Mouse (Mus musculus) effector memory CD4-positive, alpha-beta T cell, adult 5 months (primary cell): ENCODE measurements around the gene Ppan. TPM values are rescaled to one million over a fixed set of nuclear protein-coding genes. Genes with fewer than 3 reads are reported as not detected.

ENCODE experiments used
- polyA plus RNA-seq: library from polyadenylated mRNA; unstranded; fragments of 100-300 nt; shearing (Covaris generic); gene quantifications from one replicate; pipeline ENCODE4 v1.2.1, GENCODE M21; 2017

The Ppan gene
- polyA plus RNA-seq = 122 TPM

DNA sequence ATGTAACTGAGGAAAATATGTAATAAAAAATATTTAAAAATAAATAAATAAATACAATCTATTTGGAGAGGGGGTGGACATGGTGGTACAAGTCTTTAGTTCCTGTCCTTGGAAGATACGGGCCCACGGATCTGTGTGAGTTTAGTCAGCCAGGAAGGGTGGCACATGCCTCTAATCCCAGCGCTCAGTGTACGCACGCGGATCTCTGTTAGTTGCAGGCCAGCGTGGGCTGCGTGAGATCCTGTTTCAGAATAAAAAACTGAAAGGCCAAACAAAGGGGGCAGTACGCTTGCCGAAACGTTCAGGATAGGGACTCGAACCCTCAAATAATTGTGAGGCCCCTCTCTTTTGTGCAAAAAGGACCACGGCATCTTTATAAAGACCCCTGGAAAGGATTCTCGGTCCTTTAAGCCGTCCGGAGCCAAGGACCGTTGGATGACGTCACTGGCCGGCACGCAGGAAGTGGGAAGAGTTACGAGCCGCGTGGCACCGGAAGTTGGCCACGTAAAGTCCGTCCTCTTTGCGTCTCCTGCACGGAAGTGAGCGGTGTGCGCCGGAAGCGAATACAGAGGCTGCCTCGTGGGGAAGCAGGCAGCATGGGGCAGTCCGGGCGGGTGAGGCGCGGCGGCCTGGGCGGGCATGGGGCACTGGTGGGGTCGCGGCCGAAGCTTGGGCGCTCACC is at the start of gene Ppan:
Gene Ppan (plus strand): TSS at position 472 of the 682 bp plus-strand sequence.

DNA sequence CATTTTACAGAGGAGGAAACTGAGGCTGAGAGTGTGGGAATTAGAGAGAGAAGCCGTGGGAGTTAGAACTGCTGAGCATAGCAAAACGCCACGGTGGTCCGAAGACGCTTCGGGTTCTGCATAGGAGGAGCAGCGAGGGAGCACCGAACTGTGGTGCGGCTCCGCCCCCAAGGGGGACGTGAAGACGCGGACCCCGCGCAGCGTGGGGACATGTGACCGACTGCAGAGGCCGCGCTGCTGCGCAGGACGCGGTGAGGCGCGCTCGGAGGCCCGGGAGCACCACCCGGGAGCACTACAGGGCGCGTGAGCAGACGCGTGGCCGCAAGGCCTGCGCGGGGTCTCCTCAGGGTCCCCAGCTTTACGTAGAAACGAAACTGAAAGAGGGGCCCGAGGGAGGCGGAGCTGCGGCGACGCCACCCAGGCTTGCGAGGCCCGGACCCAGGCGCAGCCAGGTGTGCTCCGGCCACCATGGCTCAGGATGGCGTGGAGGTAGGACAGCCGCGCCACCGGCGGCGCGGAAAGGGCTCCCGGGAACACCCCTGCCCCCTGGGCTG is 19.4 kb upstream of the Ppan start, which contains the start of gene A230050P20Rik:
Gene A230050P20Rik (plus strand): TSS at position 195 of the 554 bp plus-strand sequence.

DNA sequence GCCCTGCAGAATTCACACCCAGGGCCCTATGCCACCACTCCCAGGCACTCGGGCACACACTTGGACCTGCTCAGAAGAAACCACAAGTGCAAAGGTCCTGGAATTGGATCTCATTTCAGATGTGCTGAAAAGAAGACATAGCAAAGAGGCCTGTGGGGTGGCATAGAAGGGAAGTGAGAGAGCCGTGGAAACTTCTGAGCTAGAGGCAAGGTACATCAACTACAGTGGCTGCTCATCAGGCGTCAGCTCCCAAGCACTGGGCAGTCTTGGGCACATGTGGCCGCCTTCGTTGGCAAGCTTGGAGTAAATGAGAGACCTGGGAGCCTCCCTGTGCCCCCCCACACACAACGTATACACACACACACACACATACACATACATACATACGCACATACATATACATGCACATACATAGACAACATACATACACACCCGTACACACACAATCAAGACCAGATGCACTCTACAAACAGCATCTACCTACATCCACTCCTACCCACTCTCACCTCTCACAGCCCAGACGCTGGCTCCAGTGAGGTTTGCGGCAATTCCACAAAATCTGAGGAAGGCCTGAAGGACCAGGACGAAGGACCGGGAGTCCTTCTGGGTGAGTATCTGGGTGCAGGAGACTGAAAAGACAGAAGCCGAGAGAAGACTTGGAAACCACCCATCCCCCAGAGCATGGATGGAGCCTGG is 8.7 kb upstream of the Ppan start, which contains the start of gene Angptl6:
Gene Angptl6 (minus strand): TSS at position 631 of the 696 bp plus-strand sequence.

DNA sequence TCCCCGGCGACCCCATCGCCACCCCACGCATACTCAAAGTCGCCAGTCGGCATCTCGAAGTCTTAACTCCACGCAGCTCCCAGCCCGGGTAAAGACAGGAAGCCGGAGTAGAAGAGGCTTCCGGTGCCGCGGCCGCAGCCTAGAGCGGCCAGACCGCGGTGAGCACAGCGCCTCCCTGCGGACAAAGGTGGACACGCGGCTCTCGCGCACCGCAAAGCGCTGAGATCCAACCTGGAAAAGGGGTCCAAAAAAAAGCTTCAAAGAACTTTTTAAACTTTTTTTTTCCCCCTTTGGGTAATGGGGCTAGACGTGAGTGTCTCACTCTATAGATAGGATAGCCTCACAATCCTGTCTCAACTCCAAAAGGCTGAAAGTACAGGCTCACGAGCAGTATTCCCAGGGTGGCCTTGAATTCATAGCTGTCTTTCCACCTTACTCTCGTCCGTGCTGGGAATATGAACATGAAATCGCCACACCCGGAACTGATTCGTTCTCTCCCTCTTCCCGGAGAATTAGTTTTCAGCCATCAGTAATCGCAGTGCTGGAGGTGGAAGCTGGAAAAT is 10.6 kb downstream of the Ppan start, which contains the start of gene Eif3g:
Gene Eif3g (minus strand): TSS at position 113 of the 563 bp plus-strand sequence.

Other genes starting within 250 kb of the Ppan start
- gene Ubl5, start 245.3 kb upstream of the Ppan start, polyA plus RNA-seq = 413 TPM
- 76.7 TPM for gene Fbxl12, start 243.4 kb upstream of the Ppan start, polyA plus RNA-seq
- gene Pin1, start 236.1 kb upstream of the Ppan start, polyA plus RNA-seq = 18.1 TPM
- not detected for gene Olfm2, start 141.8 kb upstream of the Ppan start, polyA plus RNA-seq
- not detected for gene Col5a3, start 73.1 kb upstream of the Ppan start, polyA plus RNA-seq
- not detected for gene Rdh8, start 69.7 kb upstream of the Ppan start, polyA plus RNA-seq
- gene A230050P20Rik, start 19.5 kb upstream of the Ppan start, polyA plus RNA-seq = 40.4 TPM
- gene Angptl6, start 8.4 kb upstream of the Ppan start, polyA plus RNA-seq = 2.1 TPM
- gene Eif3g, start 10.4 kb downstream of the Ppan start, polyA plus RNA-seq = 312 TPM
- 56.1 TPM for gene Dnmt1, start 71.7 kb downstream of the Ppan start, polyA plus RNA-seq
- gene S1pr2, start 88.6 kb downstream of the Ppan start, polyA plus RNA-seq = 16.7 TPM
- 88.5 TPM for gene Mrpl4, start 114.6 kb downstream of the Ppan start, polyA plus RNA-seq
- gene Icam1, start 127.8 kb downstream of the Ppan start, polyA plus RNA-seq = 141 TPM
- gene Icam4, start 141.2 kb downstream of the Ppan start, polyA plus RNA-seq = 1.4 TPM
- gene Icam5, start 143.9 kb downstream of the Ppan start, polyA plus RNA-seq = 0.59 TPM
- gene Zglp1, start 178.9 kb downstream of the Ppan start, polyA plus RNA-seq = not detected
- 0.26 TPM for gene Gm49373, start 184.9 kb downstream of the Ppan start, polyA plus RNA-seq
- gene Fdx1l, start 185.4 kb downstream of the Ppan start, polyA plus RNA-seq = 35.9 TPM
- 4.2 TPM for gene Gm38431, start 203.8 kb downstream of the Ppan start, polyA plus RNA-seq
- 60.3 TPM for gene Raver1, start 203.8 kb downstream of the Ppan start, polyA plus RNA-seq
- gene Tyk2, start 243.1 kb downstream of the Ppan start, polyA plus RNA-seq = 62.4 TPM